Mouse (Mus musculus) C2C12 (cell line): ENCODE results near the gene Gm9964.
A peak's percentile ranks its signal among the peaks of the same experiment; 100 is the strongest.

Source experiments
- CEBPB ChIP-seq: IDR thresholded peaks from one replicate; pipeline ENCODE4 v1.6.1; 2011; ENCODE audit warnings: low read depth, mild to moderate bottlenecking, control low read depth, moderate library complexity
- CTCF ChIP-seq: IDR thresholded peaks from one replicate; pipeline ENCODE4 v1.5.1; 2011; ENCODE audit not compliant: control insufficient read depth, insufficient read depth, insufficient read length
- FOSL1 ChIP-seq: IDR thresholded peaks from one replicate; pipeline ENCODE4 v1.8.0; 2011; ENCODE audit warnings: mild to moderate bottlenecking, low read length; ENCODE audit not compliant: poor library complexity, insufficient read depth, severe bottlenecking
- MAX ChIP-seq: IDR thresholded peaks from one replicate; pipeline ENCODE4 v1.6.1; 2011; ENCODE audit warnings: mild to moderate bottlenecking, control low read depth
- MYOD1 ChIP-seq: IDR thresholded peaks from one replicate; pipeline ENCODE4 v1.6.1; 2011; ENCODE audit warnings: low read depth; ENCODE audit not compliant: control insufficient read depth, insufficient read length
- MYOG ChIP-seq: IDR thresholded peaks from one replicate; pipeline ENCODE4 v1.6.1; 2011; ENCODE audit not compliant: control insufficient read depth, insufficient read length; ENCODE audit errors: extremely low read depth
- USF1 ChIP-seq: IDR thresholded peaks from one replicate; pipeline ENCODE4 v1.6.1; 2011; ENCODE audit warnings: low read depth, mild to moderate bottlenecking, control low read depth, moderate library complexity

DNA sequence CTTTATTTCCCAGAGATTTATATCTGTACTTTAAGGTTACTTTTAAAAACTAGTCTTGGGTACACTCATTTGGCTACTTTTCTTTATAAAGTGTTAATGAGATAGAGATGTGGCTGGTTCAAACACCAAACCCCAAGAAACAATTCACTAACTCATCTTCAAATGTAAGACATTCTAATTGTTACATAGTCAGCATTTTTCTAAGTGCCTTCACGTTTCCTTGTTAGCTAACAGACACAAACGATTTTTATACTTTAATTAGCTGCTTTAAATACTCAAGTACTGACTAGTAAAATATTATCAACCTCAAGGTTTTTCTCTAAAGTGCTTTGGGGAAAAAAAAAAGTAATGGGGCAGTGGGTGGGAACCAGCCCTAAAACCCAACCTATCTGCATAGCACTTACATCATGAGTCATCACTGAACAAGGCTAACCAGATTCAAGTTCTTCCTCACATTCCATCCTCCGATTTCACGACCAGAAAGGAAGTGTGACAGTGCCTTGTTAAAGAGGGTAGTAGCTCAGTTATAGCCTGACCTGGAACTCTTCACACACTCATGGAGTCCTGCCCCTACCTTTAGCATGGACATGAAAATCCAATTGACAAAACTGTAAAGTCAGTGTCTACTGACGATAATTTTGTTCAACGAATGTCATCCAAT lies 43.7 kb downstream of the Gm9964 start:
- no peak for TF ChIP-seq MYOD1
- no peak for TF ChIP-seq CTCF
- no peak for TF ChIP-seq MYOG
- TF ChIP-seq MAX, result no peak
- no peak for TF ChIP-seq USF1
- TF ChIP-seq CEBPB, result no peak
- TF ChIP-seq FOSL1, result peak; percentile 55
